Mouse (Mus musculus): Measurements from ENCODE around the gene Ttc9b. TPM values are rescaled to one million over a fixed set of nuclear protein-coding genes. Genes with fewer than 3 reads are reported as not detected.

Gene Ttc9b
- polyA plus RNA-seq, 1 experiment: not detected

DNA sequence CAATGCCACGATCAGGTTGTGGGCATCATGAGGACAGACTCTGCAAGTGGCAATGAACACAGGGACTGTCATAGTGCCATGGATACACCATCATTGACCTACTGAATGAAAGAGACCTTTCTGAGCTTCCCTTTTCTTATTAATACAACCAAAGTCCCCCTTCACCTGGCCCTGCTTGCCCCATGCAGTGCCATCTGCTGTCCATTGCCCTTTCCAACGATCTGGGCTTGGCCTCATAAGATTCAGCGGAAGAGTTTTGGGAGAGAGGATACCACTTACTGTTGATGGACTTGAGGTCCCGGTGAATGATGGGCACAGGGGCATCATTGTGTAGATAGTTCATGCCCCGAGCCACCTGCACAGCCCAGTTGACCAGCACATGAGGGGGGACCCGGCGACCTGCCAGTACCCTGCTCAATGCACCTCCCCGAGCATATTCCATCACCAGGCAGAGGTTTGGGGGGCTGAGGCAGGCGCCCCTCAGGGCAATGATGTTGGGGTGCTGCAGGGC lies 19.4 kb downstream of the Ttc9b start:
- Histone ChIP-seq H3K27ac (ENCODE audit: control insufficient read depth, insufficient read depth, low read depth, low read length, poor library complexity) (no peak overlapping the region), H3K4me1 (ENCODE audit: control insufficient read depth, insufficient read depth, low read length) (no peaks in the 10 kb centered on the region; the same call in 1 of the 2 replicates), H3K4me3 (replicated peaks; ENCODE audit: control insufficient read depth, low read depth, low read length) (no peak overlapping the region)
- no peak for TF ChIP-seq CTCF (IDR thresholded peaks at IDR 0.05; ENCODE audit: control insufficient read depth, insufficient read depth, low read length)
- no peak for TF ChIP-seq POLR2A (IDR thresholded peaks at IDR 0.05; ENCODE audit: borderline replicate concordance, control insufficient read depth, low read depth, low read length)
- WGBS: 50% methylated on average over 9 of the region's 9 CpGs

DNA sequence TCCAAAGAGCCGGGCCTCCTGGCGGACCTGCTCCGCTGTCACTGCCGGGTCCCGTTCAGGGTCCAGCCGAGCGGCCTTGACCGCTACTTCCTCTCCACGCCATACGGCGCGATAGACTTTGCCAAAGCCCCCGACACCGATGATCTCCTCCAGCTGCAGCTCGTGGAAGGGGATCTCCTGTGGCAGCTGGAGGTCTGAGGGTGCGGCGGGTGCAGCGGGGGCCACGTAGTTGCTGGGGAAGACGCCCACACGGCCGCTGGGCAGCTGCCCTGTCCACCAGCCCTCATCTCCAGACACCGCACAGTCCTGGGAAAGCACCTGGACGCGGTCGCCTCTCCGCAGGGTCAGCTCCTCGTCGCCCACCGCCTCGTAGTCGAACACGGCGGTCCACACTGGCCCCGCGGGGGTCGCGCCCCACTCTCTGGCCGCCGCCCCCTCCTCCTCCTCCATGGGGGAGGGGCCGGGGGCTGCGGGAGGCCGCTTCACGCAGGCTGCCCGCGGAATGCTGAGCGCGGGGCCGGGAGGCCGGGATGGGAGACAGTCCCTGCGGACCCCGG lies 19.9 kb downstream of the Ttc9b start:
- H3K4me3 ChIP-seq (replicated peaks; ENCODE audit: control insufficient read depth, low read depth, low read length): peak overlapping the region; percentile 78
- H3K27ac ChIP-seq (ENCODE audit: control insufficient read depth, insufficient read depth, low read depth, low read length, poor library complexity): no peak overlapping the region
- no peaks in the 10 kb centered on the region; the same call in 1 of the 2 replicates for H3K4me1 ChIP-seq (ENCODE audit: control insufficient read depth, insufficient read depth, low read length)
- TF ChIP-seq CTCF (IDR thresholded peaks at IDR 0.05; ENCODE audit: control insufficient read depth, insufficient read depth, low read length) (no peak), POLR2A (IDR thresholded peaks at IDR 0.05; ENCODE audit: borderline replicate concordance, control insufficient read depth, low read depth, low read length) (no peak)
- whole genome bisulfite sequencing: 1% methylated on average over 52 of the region's 52 CpGs

DNA sequence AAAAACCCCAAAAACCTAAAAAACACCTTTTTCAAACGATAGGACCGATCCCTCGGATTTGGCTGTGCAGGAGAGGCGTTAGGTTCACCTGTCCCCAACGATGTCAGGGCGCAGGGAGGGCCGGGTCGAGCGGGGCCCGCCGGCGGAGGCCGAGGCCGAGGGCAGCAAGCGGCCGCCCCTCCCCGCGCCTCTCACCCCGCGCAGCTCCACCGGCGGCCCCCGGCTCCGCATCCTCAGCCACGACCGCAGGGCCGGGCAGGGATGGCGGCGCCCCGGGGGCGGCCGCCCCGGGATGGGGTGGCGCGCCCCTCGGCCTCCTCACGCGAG lies 20.4 kb downstream of the Ttc9b start:
- peak overlapping the region; percentile 16; the same call in 1 of the 2 replicates for H3K27ac ChIP-seq (ENCODE audit: control insufficient read depth, insufficient read depth, low read depth, low read length, poor library complexity)
- no peak for TF ChIP-seq CTCF (IDR thresholded peaks at IDR 0.05; ENCODE audit: control insufficient read depth, insufficient read depth, low read length)
- no peak for TF ChIP-seq POLR2A (IDR thresholded peaks at IDR 0.05; ENCODE audit: borderline replicate concordance, control insufficient read depth, low read depth, low read length)
- peak overlapping the region; percentile 78 for H3K4me3 ChIP-seq (replicated peaks; ENCODE audit: control insufficient read depth, low read depth, low read length)
- under 1% methylated on average over 38 of the region's 38 CpGs for WGBS
- H3K4me1 ChIP-seq (ENCODE audit: control insufficient read depth, insufficient read depth, low read length): no peaks in the 10 kb centered on the region; the same call in 1 of the 2 replicates

DNA sequence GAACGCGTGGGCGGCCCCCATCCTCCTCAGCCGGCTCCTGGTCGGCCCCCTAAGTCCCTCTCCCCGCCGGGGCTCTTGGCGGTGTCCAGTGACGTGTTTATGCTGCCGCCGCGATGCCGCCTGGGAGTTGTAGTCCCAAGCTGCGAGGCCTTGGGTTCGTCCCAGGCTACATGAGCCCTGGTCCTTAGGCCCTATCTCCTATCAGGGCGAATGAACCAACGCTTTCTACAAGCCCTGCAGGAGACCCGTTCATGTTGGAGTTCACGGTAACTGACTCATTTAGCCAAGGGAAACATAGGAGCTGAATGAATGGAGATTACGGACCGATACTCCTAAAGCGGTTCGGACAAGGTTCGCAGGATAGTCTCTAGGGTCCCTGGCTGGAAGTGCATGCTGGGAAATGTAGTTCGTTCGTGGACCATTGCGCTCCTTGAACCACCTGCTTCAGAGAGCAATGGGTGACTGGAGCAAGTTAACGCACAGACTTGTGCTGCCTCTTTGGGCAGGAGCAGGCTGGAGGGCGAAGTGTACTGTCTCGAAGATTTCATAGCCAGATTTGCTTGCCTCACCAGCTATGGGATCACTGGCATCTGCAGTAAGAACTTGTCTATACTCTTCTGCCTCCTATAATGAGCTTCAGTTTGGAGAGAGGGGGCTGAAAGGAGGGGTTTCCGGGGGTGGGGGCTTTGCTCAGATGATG lies 21.0 kb downstream of the Ttc9b start, which contains the start of gene Map3k10:
TSS of gene Map3k10 (minus strand) at position 77 of the 700 bp plus-strand sequence.
- WGBS: 1% methylated on average over 31 of the region's 31 CpGs
- Histone ChIP-seq H3K4me3 (replicated peaks; ENCODE audit: control insufficient read depth, low read depth, low read length) (peak within 1 kb of the TSS; percentile 78), H3K27ac (ENCODE audit: control insufficient read depth, insufficient read depth, low read depth, low read length, poor library complexity) (peak within 1 kb of the TSS; percentile 16; the same call in 1 of the 2 replicates), H3K4me1 (ENCODE audit: control insufficient read depth, insufficient read depth, low read length) (no peaks in the 10 kb centered on the region; the same call in 1 of the 2 replicates)
- TF ChIP-seq CTCF (IDR thresholded peaks at IDR 0.05; ENCODE audit: control insufficient read depth, insufficient read depth, low read length) (no peak), POLR2A (IDR thresholded peaks at IDR 0.05; ENCODE audit: borderline replicate concordance, control insufficient read depth, low read depth, low read length) (peak; percentile 25; the same call in 1 of the 2 replicates)

DNA sequence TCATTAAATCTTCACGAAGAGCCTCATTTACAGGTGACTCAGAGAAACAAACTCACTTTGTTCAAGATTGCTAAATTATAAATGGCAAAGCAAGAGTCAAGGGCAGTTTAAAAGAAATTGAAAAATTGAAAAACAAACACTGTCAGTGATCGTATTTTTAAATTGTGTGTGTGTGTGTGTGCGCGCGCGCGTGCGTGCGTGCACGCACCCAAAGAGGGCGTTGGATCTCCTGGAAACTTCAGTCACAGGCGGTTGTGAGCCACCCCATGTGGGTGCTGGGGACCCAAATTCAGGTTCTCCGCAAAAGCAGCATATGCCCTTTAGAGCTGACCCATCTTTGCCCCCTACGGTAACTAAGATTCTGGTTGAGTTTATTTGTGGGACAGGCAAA lies 21.5 kb downstream of the Ttc9b start:
- WGBS: 39% methylated on average over 14 of the region's 14 CpGs
- H3K4me1 ChIP-seq (ENCODE audit: control insufficient read depth, insufficient read depth, low read length): no peaks in the 10 kb centered on the region; the same call in 1 of the 2 replicates
- TF ChIP-seq POLR2A (IDR thresholded peaks at IDR 0.05; ENCODE audit: borderline replicate concordance, control insufficient read depth, low read depth, low read length) (no peak), CTCF (IDR thresholded peaks at IDR 0.05; ENCODE audit: control insufficient read depth, insufficient read depth, low read length) (no peak)
- no peak overlapping the region for H3K27ac ChIP-seq (ENCODE audit: control insufficient read depth, insufficient read depth, low read depth, low read length, poor library complexity)
- H3K4me3 ChIP-seq (replicated peaks; ENCODE audit: control insufficient read depth, low read depth, low read length): no peak overlapping the region

DNA sequence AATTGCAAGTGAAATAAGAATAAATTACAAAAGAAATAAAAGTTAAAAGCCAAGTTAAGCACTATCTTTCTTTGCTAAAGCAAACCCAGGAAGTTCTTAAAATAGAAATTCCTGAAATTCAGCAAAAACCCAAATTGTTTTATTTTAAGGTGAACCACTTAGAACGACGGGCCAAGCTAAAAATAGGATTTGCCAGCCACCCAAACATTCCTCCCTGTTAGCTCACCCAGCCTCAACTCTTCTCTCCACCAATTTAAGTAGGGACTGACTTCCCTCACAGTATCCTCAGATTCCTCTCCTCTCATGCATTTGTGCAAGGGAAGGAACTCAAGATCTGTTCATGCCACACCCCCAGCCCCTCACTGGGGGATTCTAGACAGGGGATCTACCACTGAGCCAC lies 29.5 kb downstream of the Ttc9b start:
- TF ChIP-seq CTCF (IDR thresholded peaks at IDR 0.05; ENCODE audit: control insufficient read depth, insufficient read depth, low read length) (no peak), POLR2A (IDR thresholded peaks at IDR 0.05; ENCODE audit: borderline replicate concordance, control insufficient read depth, low read depth, low read length) (no peak)
- WGBS: 14% methylated on average over 2 of the region's 2 CpGs
- Histone ChIP-seq H3K4me3 (replicated peaks; ENCODE audit: control insufficient read depth, low read depth, low read length) (no peak overlapping the region), H3K4me1 (ENCODE audit: control insufficient read depth, insufficient read depth, low read length) (no peaks in the 10 kb centered on the region), H3K27ac (ENCODE audit: control insufficient read depth, insufficient read depth, low read depth, low read length, poor library complexity) (no peak overlapping the region)

DNA sequence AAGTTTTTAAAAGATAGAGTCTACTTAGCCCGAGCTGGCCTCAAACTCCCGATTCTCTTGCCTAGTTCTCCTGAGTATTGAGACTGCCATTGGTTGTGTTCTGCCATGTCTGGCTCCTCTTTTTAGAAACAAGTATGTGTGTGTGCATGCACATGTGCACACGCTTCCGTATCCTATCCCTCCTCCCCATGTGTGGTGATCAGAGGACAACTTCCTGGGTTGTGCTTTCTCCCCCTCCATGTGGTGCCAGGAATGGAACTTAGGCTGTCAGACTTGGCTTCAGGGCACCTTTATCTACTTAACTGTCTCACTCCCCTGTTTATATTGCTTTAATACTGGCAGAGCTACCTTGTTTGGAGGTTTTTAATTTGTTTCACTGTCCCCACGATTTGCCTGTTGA lies 31.5 kb downstream of the Ttc9b start:
- TF ChIP-seq CTCF (IDR thresholded peaks at IDR 0.05; ENCODE audit: control insufficient read depth, insufficient read depth, low read length) (no peak), POLR2A (IDR thresholded peaks at IDR 0.05; ENCODE audit: borderline replicate concordance, control insufficient read depth, low read depth, low read length) (no peak)
- 39% methylated on average over 5 of the region's 5 CpGs for WGBS
- Histone ChIP-seq H3K27ac (ENCODE audit: control insufficient read depth, insufficient read depth, low read depth, low read length, poor library complexity) (no peak overlapping the region), H3K4me3 (replicated peaks; ENCODE audit: control insufficient read depth, low read depth, low read length) (no peak overlapping the region), H3K4me1 (ENCODE audit: control insufficient read depth, insufficient read depth, low read length) (no peaks in the 10 kb centered on the region)

DNA sequence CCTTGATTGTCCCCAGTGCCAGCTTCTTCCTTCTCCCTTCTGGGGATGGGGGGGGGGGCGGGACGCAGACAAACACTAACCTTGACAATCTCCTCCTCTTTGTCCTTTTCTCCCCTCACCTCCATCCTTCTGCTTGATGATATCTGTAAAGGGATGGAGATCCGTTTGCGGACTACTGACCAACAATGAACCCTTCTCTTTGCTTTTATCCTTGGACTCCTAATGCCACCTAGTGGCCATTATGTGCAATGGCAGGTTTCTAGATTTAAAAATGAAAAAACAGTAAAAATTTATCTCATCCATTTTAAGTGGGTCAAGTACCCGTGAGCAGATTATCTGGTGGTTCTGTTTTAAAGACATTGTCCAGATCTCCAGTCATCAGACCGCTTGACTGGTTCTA lies 32.0 kb downstream of the Ttc9b start:
- no peak for TF ChIP-seq POLR2A (IDR thresholded peaks at IDR 0.05; ENCODE audit: borderline replicate concordance, control insufficient read depth, low read depth, low read length)
- TF ChIP-seq CTCF (IDR thresholded peaks at IDR 0.05; ENCODE audit: control insufficient read depth, insufficient read depth, low read length): peak; percentile 31; the same call in 1 of the 2 replicates
- Histone ChIP-seq H3K4me3 (replicated peaks; ENCODE audit: control insufficient read depth, low read depth, low read length) (no peak overlapping the region), H3K4me1 (ENCODE audit: control insufficient read depth, insufficient read depth, low read length) (no peaks in the 10 kb centered on the region), H3K27ac (ENCODE audit: control insufficient read depth, insufficient read depth, low read depth, low read length, poor library complexity) (no peak overlapping the region)
- WGBS: under 1% methylated on average over 6 of the region's 6 CpGs
